Mouse (Mus musculus): ENCODE data around the gene Adgrl4.

Gene Adgrl4

GRCm38 (mm10) chr3:151465215-151465614 lies 27.5 kb downstream of the Adgrl4 start:
- no peak for DNase-seq (ENCODE audit: extremely low read depth, insufficient read length, low spot score)

- DNase-seq (ENCODE audit: extremely low read depth, insufficient read length, low spot score), result no peak
These were observed 51.2 kb downstream of the Adgrl4 start for GRCm38 (mm10) chr3:151488853-151489252.

GRCm38 (mm10) chr3:151505606-151506005 lies 67.9 kb downstream of the Adgrl4 start:
- DNase-seq (ENCODE audit: extremely low read depth, insufficient read length, low spot score), result no peak

- DNase-seq (ENCODE audit: extremely low read depth, insufficient read length, low spot score), result no peak
These were observed 73.5 kb downstream of the Adgrl4 start for GRCm38 (mm10) chr3:151511184-151511583.

- DNase-seq (ENCODE audit: extremely low read depth, insufficient read length, low spot score), result no peak
These were observed 109.5 kb downstream of the Adgrl4 start for GRCm38 (mm10) chr3:151547182-151547581.

- DNase-seq (ENCODE audit: extremely low read depth, insufficient read length, low spot score), result no peak
These were observed 113.3 kb downstream of the Adgrl4 start for GRCm38 (mm10) chr3:151551002-151551401.

GRCm38 (mm10) chr3:151556635-151557034 lies 118.9 kb downstream of the Adgrl4 start:
- DNase-seq (ENCODE audit: extremely low read depth, insufficient read length, low spot score), result no peak

GRCm38 (mm10) chr3:151557125-151557524 lies 119.4 kb downstream of the Adgrl4 start:
- DNase-seq (ENCODE audit: extremely low read depth, insufficient read length, low spot score), result no peak

GRCm38 (mm10) chr3:151557607-151558006 lies 119.9 kb downstream of the Adgrl4 start:
- DNase-seq (ENCODE audit: extremely low read depth, insufficient read length, low spot score), result no peak

- DNase-seq (ENCODE audit: extremely low read depth, insufficient read length, low spot score), result no peak
These were observed 120.7 kb downstream of the Adgrl4 start for GRCm38 (mm10) chr3:151558374-151558773.

GRCm38 (mm10) chr3:151565664-151566621 lies 128.3 kb downstream of the Adgrl4 start:
- DNase-seq (ENCODE audit: extremely low read depth, insufficient read length, low spot score), result no peak

GRCm38 (mm10) chr3:151566629-151567028 lies 128.9 kb downstream of the Adgrl4 start:
- no peak for DNase-seq (ENCODE audit: extremely low read depth, insufficient read length, low spot score)

GRCm38 (mm10) chr3:151567541-151567940 lies 129.9 kb downstream of the Adgrl4 start:
- DNase-seq (ENCODE audit: extremely low read depth, insufficient read length, low spot score), result no peak

- DNase-seq (ENCODE audit: extremely low read depth, insufficient read length, low spot score), result no peak
These were observed 134.4 kb downstream of the Adgrl4 start for GRCm38 (mm10) chr3:151572089-151572488.

- no peak for DNase-seq (ENCODE audit: extremely low read depth, insufficient read length, low spot score)
These were observed 137.6 kb downstream of the Adgrl4 start for GRCm38 (mm10) chr3:151575292-151575691.

GRCm38 (mm10) chr3:151576155-151576554 lies 138.5 kb downstream of the Adgrl4 start:
- DNase-seq (ENCODE audit: extremely low read depth, insufficient read length, low spot score), result no peak

- no peak for DNase-seq (ENCODE audit: extremely low read depth, insufficient read length, low spot score)
These were observed 154.2 kb downstream of the Adgrl4 start for GRCm38 (mm10) chr3:151591904-151592303.

Measured in 3134 (cell line).